Mouse (Mus musculus) small intestine, adult 2 months (tissue): Measurements from ENCODE around the gene Krt20. TPM values are rescaled to one million over a fixed set of nuclear protein-coding genes. Genes with fewer than 3 reads are reported as not detected.

Source experiments
- H3K27ac ChIP-seq: fragments of 200-500 bp; 2 replicates; pipeline ENCODE4 v1.5.1; 2012; ENCODE audit warnings: low read depth, low read length, control low read depth, inconsistent platforms; ENCODE audit not compliant: insufficient read depth
- H3K27me3 ChIP-seq: fragments of 200-500 bp; 2 replicates; pipeline ENCODE4 v1.6.1; 2012; ENCODE audit warnings: mild to moderate bottlenecking, moderate library complexity, low read length, inconsistent platforms; ENCODE audit not compliant: control insufficient read depth, insufficient read depth
- H3K36me3 ChIP-seq: fragments of 200-500 bp; 2 replicates; pipeline ENCODE4 v1.6.1; 2012; ENCODE audit warnings: mild to moderate bottlenecking, low read length, control low read depth, inconsistent platforms; ENCODE audit not compliant: control insufficient read depth, insufficient read depth
- H3K4me1 ChIP-seq: fragments of 200-500 bp; 2 replicates; pipeline ENCODE4 v1.6.1; 2012; ENCODE audit warnings: low read length, inconsistent platforms, mixed read lengths; ENCODE audit not compliant: control insufficient read depth, insufficient read depth, insufficient read length
- H3K4me3 ChIP-seq: fragments of 200-500 bp; 2 replicates; pipeline ENCODE4 v1.5.1; 2012; ENCODE audit warnings: low read depth, mild to moderate bottlenecking, control low read depth, inconsistent platforms, low read length, moderate library complexity
- CTCF ChIP-seq: fragments of 200-500 bp; IDR thresholded peaks from 2 replicates; pipeline ENCODE4 v1.5.1; 2012; ENCODE audit warnings: low read depth, mild to moderate bottlenecking, control low read depth, inconsistent platforms, low read length, moderate library complexity, mixed read lengths; ENCODE audit not compliant: insufficient replicate concordance, insufficient read length; ENCODE audit errors: extremely low read depth
- POLR2A ChIP-seq: fragments of 200-500 bp; IDR thresholded peaks from 2 replicates; pipeline ENCODE4 v1.6.1; 2012; ENCODE audit warnings: low read depth, mild to moderate bottlenecking, control low read depth, inconsistent platforms, low read length, moderate library complexity
- WGBS: fragments of 180-500 bp; shearing (Covaris S2); methylation state at CpG from one replicate; pipeline ENCODE4 v1.1.7; 2018; 5-methylcytosine and 5-hydroxymethylcytosine counted together
- polyA plus RNA-seq: library from polyadenylated mRNA; depleted of rRNA; stranded (reverse); fragments of >200 nt; gene quantifications from 2 replicates; pipeline ENCODE4 v1.2.3, GENCODE M21; 2012; rRNA removed

The Krt20 gene
- 292 and 951 TPM in 2 replicates for polyA plus RNA-seq

DNA sequence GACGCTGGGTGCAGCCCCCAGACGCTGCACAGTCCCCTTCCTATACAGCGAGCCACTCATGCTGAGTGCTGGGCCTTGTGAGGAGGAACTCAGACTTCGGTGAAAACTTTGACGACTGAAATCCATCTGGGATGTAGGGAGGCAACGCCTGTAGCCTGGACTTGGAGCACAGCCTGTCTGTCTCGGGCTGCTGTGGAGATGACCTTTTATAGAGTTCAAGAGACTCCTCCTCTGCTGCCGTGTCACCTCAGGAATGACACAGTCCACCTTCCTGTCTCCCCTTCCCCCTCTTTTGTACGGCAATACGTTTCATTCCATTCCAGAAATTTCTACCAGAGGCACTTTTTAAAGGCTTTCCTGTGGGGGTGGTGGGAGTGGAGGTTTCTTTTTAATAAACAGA, at the start of gene Krt20:
Krt20 (minus strand) TSS at position 179 of the 400 bp plus-strand sequence.
- Histone ChIP-seq H3K27ac (peak within 1 kb of the TSS; percentile 82), H3K4me1 (peaks cover 15% of the 10 kb centered on the region), H3K27me3 (no peaks in the 10 kb centered on the region), H3K4me3 (peak within 1 kb of the TSS; percentile 74), H3K36me3 (peaks cover 35% of the 10 kb centered on the region)
- 17% methylated on average over 10 of the region's 10 CpGs for WGBS
- peak; percentile 98 for TF ChIP-seq POLR2A
- no peak for TF ChIP-seq CTCF

DNA sequence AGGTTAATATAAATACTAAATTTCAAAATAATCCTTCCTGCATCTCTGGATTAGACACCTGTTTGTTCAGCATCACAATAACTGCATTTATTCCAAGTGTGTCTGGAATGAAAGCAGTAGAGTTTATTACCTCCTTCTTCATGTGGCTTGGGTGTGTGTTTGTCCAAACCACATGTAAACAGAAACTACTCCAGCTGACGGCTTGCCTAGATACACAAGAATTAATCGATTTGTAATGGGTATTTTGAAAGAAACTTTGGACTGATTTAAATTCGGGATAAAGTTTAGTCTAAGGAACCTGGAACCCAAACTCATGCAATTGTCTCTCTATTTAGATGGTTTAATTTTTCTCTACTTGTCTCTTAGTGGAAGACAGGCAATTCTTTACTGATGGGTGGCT, 37.0 kb upstream of the Krt20 start:
- no peak overlapping the region for H3K27ac ChIP-seq
- TF ChIP-seq CTCF, result no peak
- TF ChIP-seq POLR2A, result no peak
- H3K4me3 ChIP-seq, result no peak overlapping the region
- 34% methylated on average over 3 of the region's 3 CpGs for WGBS
- H3K4me1 ChIP-seq, result peaks cover 2% of the 10 kb centered on the region; the same call in 1 of the 2 replicates
- no peaks in the 10 kb centered on the region for H3K27me3 ChIP-seq
- H3K36me3 ChIP-seq, result no peaks in the 10 kb centered on the region

DNA sequence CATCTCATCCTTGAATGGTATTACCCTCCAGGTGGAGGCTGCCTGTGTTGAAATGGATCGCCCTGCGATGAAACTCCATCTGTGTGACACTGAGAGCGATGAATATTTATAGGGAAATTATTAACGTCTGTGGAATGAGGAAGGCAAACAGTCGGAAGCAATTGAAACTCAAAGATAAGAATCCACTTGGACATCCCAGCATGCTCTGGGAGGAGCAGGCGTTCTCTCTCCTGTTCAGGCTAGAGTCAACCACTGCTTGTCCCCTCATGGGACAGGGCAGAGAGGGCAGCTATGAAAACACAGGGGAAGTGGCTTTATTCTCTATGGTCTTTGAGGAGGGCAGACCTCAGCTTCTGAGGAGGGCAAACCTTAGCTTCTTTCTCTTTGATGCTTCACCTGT, 35.5 kb upstream of the Krt20 start:
- TF ChIP-seq POLR2A, result no peak
- TF ChIP-seq CTCF, result no peak
- Histone ChIP-seq H3K4me1 (peaks cover 4% of the 10 kb centered on the region; the same call in 1 of the 2 replicates), H3K27me3 (no peaks in the 10 kb centered on the region), H3K36me3 (no peaks in the 10 kb centered on the region), H3K27ac (no peak overlapping the region), H3K4me3 (no peak overlapping the region)
- WGBS, result 19% methylated on average over 6 of the region's 6 CpGs

DNA sequence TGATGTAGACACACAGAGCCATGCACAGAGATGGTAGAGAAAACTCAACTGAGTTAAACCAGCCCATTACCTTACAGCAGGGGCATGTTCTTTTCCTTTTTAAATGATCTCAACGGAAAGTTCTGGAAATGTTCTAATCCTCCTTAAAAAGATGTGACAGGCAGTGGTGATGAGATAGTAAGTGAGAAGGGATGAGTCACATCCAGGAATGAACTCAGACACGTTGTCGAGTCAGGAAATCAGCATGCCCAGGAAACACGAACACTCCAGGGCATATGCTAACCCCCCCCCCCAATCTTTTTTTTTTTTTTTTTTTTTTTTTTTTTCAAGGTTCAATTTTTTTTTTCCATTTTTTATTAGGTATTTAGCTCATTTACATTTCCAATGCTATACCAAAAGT, 34.5 kb upstream of the Krt20 start:
- Histone ChIP-seq H3K27ac (no peak overlapping the region), H3K27me3 (no peaks in the 10 kb centered on the region), H3K36me3 (no peaks in the 10 kb centered on the region), H3K4me3 (no peak overlapping the region), H3K4me1 (peaks cover 4% of the 10 kb centered on the region; the same call in 1 of the 2 replicates)
- TF ChIP-seq CTCF, result no peak
- no peak for TF ChIP-seq POLR2A
- 74% methylated on average over 4 of the region's 4 CpGs for WGBS

DNA sequence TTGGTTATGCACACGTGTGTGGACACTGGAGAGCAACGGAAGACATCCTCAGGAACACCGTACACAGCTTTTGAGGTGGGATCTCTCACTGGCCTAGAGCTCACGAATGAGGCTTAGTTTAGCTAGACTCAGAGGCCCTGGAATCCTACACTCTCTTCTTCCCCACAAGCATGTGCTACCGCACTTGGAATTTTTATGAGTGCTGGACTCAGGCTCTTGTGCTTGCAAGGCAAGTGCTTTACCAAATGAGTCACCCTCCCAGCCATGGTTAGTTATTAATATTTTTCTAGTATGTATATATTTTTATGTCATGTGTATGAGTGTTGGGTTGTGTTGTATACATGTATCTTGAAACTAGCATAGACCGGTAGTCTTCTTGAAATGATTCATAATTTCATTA, 34.0 kb upstream of the Krt20 start:
- H3K4me3 ChIP-seq, result no peak overlapping the region
- 91% methylated on average over 6 of the region's 6 CpGs for WGBS
- TF ChIP-seq POLR2A, result no peak
- TF ChIP-seq CTCF, result no peak

DNA sequence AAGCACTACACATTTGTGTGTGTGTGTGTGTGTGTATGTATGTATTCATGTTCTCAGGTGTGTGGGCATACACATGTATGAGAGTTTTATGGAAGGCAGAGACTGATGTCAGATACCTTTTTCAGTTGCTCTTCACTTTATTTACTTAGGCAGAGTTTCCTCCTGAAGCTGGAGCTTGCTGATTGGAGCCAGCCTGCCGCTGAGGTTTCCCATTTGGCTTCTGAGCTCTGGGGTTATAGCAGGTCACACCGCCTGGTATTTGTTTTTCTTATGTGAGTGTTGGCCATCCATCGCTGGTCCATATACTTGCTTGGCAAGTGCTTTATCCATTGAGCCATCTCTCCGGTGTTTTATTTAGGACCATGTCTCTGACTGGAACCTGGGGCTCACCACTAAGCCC, 31.3 kb upstream of the Krt20 start:
- TF ChIP-seq POLR2A (no peak), CTCF (no peak)
- Histone ChIP-seq H3K27me3 (no peaks in the 10 kb centered on the region), H3K4me1 (peaks cover 4% of the 10 kb centered on the region; the same call in 1 of the 2 replicates), H3K27ac (no peak overlapping the region), H3K36me3 (no peaks in the 10 kb centered on the region), H3K4me3 (no peak overlapping the region)
- WGBS, result 14% methylated on average over 4 of the region's 4 CpGs

More for the DNA sequence above, 34.0 kb upstream of the Krt20 start:
- no peaks in the 10 kb centered on the region for H3K27me3 ChIP-seq
- peaks cover 4% of the 10 kb centered on the region; the same call in 1 of the 2 replicates for H3K4me1 ChIP-seq
- H3K27ac ChIP-seq, result no peak overlapping the region
- H3K36me3 ChIP-seq, result no peaks in the 10 kb centered on the region

DNA sequence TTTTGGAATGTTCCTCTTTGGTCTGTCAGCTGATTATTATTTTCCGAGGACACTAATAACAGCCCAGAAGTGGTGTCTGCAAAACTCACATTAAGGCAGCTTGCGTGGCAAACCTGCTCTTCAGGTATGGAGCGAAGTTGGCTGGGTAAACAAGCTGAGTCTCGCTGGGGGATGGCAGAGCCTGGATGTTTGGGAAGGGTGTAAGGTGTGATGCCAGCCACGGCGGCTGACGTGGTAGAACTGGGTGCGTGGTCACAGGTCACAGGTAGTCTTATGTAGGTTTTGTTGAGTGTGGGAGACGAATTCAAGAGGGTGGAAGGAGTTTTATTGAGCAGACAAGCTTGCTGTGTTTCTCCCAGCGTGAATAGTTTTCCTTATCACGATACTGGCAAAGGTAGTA, 30.6 kb upstream of the Krt20 start:
- Histone ChIP-seq H3K4me1 (peaks cover 3% of the 10 kb centered on the region; the same call in 1 of the 2 replicates), H3K27me3 (no peaks in the 10 kb centered on the region), H3K36me3 (no peaks in the 10 kb centered on the region), H3K4me3 (no peak overlapping the region), H3K27ac (no peak overlapping the region)
- no peak for TF ChIP-seq CTCF
- TF ChIP-seq POLR2A, result no peak
- WGBS, result 29% methylated on average over 11 of the region's 11 CpGs
